Mouse (Mus musculus): Measurements from ENCODE around the gene Arhgef7. TPM values are rescaled to one million over a fixed set of nuclear protein-coding genes. Genes with fewer than 3 reads are reported as not detected.

Arhgef7 gene
- total and polyA plus RNA-seq, 3 experiments, result 29.9 to 41.8 (median 39.3) TPM

GRCm38 (mm10) chr8:11717194-11717593 is 10.3 kb upstream of the Arhgef7 start:
- DNase-seq, result no peak

- DNase-seq, result peak; percentile 12
Observed at GRCm38 (mm10) chr8:11727273-11727650, 259 bp upstream of the Arhgef7 start.

GRCm38 (mm10) chr8:11728482-11729295 is 1.2 kb downstream of the Arhgef7 start:
- DNase-seq, result peak; percentile 13

- DNase-seq, result no peak
Observed at GRCm38 (mm10) chr8:11730271-11730940, 2.9 kb downstream of the Arhgef7 start.

GRCm38 (mm10) chr8:11735672-11736235 is 8.2 kb downstream of the Arhgef7 start:
- DNase-seq, result no peak

- DNase-seq, result no peak
Observed at GRCm38 (mm10) chr8:11737096-11737495, 9.6 kb downstream of the Arhgef7 start.

GRCm38 (mm10) chr8:11739082-11739481 is 11.6 kb downstream of the Arhgef7 start:
- DNase-seq, result no peak

- no peak for DNase-seq
Observed at GRCm38 (mm10) chr8:11740857-11741256, 13.3 kb downstream of the Arhgef7 start.

GRCm38 (mm10) chr8:11743580-11743979 is 16.1 kb downstream of the Arhgef7 start:
- DNase-seq, result no peak

- DNase-seq, result no peak
Observed at GRCm38 (mm10) chr8:11746850-11747600, 19.5 kb downstream of the Arhgef7 start.

GRCm38 (mm10) chr8:11749472-11749871 is 22.0 kb downstream of the Arhgef7 start:
- DNase-seq, result no peak

- DNase-seq, result no peak
Observed at GRCm38 (mm10) chr8:11752338-11752737, 24.8 kb downstream of the Arhgef7 start.

GRCm38 (mm10) chr8:11753155-11753941 is 25.8 kb downstream of the Arhgef7 start:
- DNase-seq, result no peak

GRCm38 (mm10) chr8:11754723-11755122 is 27.2 kb downstream of the Arhgef7 start:
- no peak for DNase-seq

GRCm38 (mm10) chr8:11755873-11756272 is 28.4 kb downstream of the Arhgef7 start:
- peak; percentile 78 for DNase-seq

- peak; percentile 95 for DNase-seq
Observed at GRCm38 (mm10) chr8:11757568-11758481, 30.3 kb downstream of the Arhgef7 start.

- DNase-seq, result peak; percentile 20
Observed at GRCm38 (mm10) chr8:11758482-11759281, 31.2 kb downstream of the Arhgef7 start.

GRCm38 (mm10) chr8:11761551-11761950 is 34.0 kb downstream of the Arhgef7 start:
- DNase-seq, result no peak

GRCm38 (mm10) chr8:11762048-11762447 is 34.5 kb downstream of the Arhgef7 start:
- no peak for DNase-seq
